Mouse (Mus musculus): ENCODE data around the gene 4921507P07Rik.
"Not testable (repeated sequence)": the region's sequence is repeated elsewhere in the genome, so short reads cannot be mapped to it uniquely, and the experiment has no call there.

The 4921507P07Rik gene

GRCm38 (mm10) chr6:50596301-50597211 is at the start of gene 4921507P07Rik:
Gene 4921507P07Rik, minus strand, starts transcription at chr6:50596632.
- peak; percentile 97 for DNase-seq (ENCODE audit: low spot score)

GRCm38 (mm10) chr6:50644701-50645100 is 48.3 kb upstream of the 4921507P07Rik start:
- DNase-seq (ENCODE audit: low spot score): no peak

GRCm38 (mm10) chr6:50641898-50642297 is 45.5 kb upstream of the 4921507P07Rik start:
- DNase-seq (ENCODE audit: low spot score): peak; percentile 27

- no peak for DNase-seq (ENCODE audit: low spot score)
Observed at GRCm38 (mm10) chr6:50640377-50640776, 43.9 kb upstream of the 4921507P07Rik start.

GRCm38 (mm10) chr6:50639656-50640055 is 43.2 kb upstream of the 4921507P07Rik start:
- no peak for DNase-seq (ENCODE audit: low spot score)

- DNase-seq (ENCODE audit: low spot score): not testable (repeated sequence)
Observed at GRCm38 (mm10) chr6:50626170-50626569, 29.7 kb upstream of the 4921507P07Rik start.

- DNase-seq (ENCODE audit: low spot score): not testable (repeated sequence)
Observed at GRCm38 (mm10) chr6:50618273-50618672, 21.8 kb upstream of the 4921507P07Rik start.

GRCm38 (mm10) chr6:50601620-50602019 is 5.2 kb upstream of the 4921507P07Rik start:
- peak; percentile 72 for DNase-seq (ENCODE audit: low spot score)

GRCm38 (mm10) chr6:50598560-50598959 is 2.1 kb upstream of the 4921507P07Rik start:
- DNase-seq (ENCODE audit: low spot score): no peak

GRCm38 (mm10) chr6:50594372-50594771 is 2.1 kb downstream of the 4921507P07Rik start:
- no peak for DNase-seq (ENCODE audit: low spot score)

- no peak for DNase-seq (ENCODE audit: low spot score)
Observed at GRCm38 (mm10) chr6:50593334-50593845, 3.0 kb downstream of the 4921507P07Rik start.

- DNase-seq (ENCODE audit: low spot score): no peak
Observed at GRCm38 (mm10) chr6:50590234-50590633, 6.2 kb downstream of the 4921507P07Rik start.

GRCm38 (mm10) chr6:50588251-50588650 is 8.2 kb downstream of the 4921507P07Rik start:
- DNase-seq (ENCODE audit: low spot score): peak; percentile 93

GRCm38 (mm10) chr6:50587412-50587811 is 9.0 kb downstream of the 4921507P07Rik start:
- DNase-seq (ENCODE audit: low spot score): no peak

GRCm38 (mm10) chr6:50586316-50586715 is 10.1 kb downstream of the 4921507P07Rik start:
- DNase-seq (ENCODE audit: low spot score): peak; percentile 42

- no peak for DNase-seq (ENCODE audit: low spot score)
Observed at GRCm38 (mm10) chr6:50585733-50586132, 10.7 kb downstream of the 4921507P07Rik start.

GRCm38 (mm10) chr6:50571661-50572060 is 24.8 kb downstream of the 4921507P07Rik start:
- no peak for DNase-seq (ENCODE audit: low spot score)

- no peak for DNase-seq (ENCODE audit: low spot score)
Observed at GRCm38 (mm10) chr6:50566997-50567255, 29.5 kb downstream of the 4921507P07Rik start.

- DNase-seq (ENCODE audit: low spot score): peak; percentile 99
Observed at GRCm38 (mm10) chr6:50566141-50566996, 30.1 kb downstream of the 4921507P07Rik start, which contains the start of gene Cycs. Gene Cycs, minus strand, starts transcription at chr6:50566538.

GRCm38 (mm10) chr6:50563651-50564050 is 32.8 kb downstream of the 4921507P07Rik start:
- no peak for DNase-seq (ENCODE audit: low spot score)

- no peak for DNase-seq (ENCODE audit: low spot score)
Observed at GRCm38 (mm10) chr6:50562421-50562820, 34.0 kb downstream of the 4921507P07Rik start.

- no peak for DNase-seq (ENCODE audit: low spot score)
Observed at GRCm38 (mm10) chr6:50560776-50561175, 35.7 kb downstream of the 4921507P07Rik start.

GRCm38 (mm10) chr6:50558877-50559276 is 37.6 kb downstream of the 4921507P07Rik start:
- DNase-seq (ENCODE audit: low spot score): no peak
